Mouse (Mus musculus) spleen, postnatal 0 days (tissue): ENCODE measurements around the gene Mfn1. TPM values are rescaled to one million over a fixed set of nuclear protein-coding genes. Genes with fewer than 3 reads are reported as not detected.

Experiments used
- polyA plus RNA-seq: library from polyadenylated mRNA; unstranded; fragments of >200 nt; fragmentation: Nextera tagmentation; extraction: Ambion mirVana; gene quantifications from 2 replicates; pipeline ENCODE4 v1.2.1, GENCODE M21; 2015

Mfn1 gene
- polyA plus RNA-seq: 14.5 and 21.3 TPM in 2 replicates

GRCm38 (mm10) chr3:32529303-32529898, at the start of gene Mfn1:
Mfn1 (plus strand) TSS chr3:32529465.

GRCm38 (mm10) chr3:32492097-32493090, 36.9 kb upstream of the Mfn1 start, which contains the start of gene Kcnmb3:
Kcnmb3 (minus strand) TSS chr3:32492231.

GRCm38 (mm10) chr3:32509496-32510374, 19.5 kb upstream of the Mfn1 start, which contains the start of gene Zfp639:
Zfp639 (plus strand) TSS chr3:32510259.

GRCm38 (mm10) chr3:32616331-32617052, 87.2 kb downstream of the Mfn1 start, which contains the start of gene Gnb4:
Gnb4 (minus strand) TSS chr3:32616585.

Other genes with a start within 250 kb of the Mfn1 start
- 0.90 and 0.96 TPM in 2 replicates for gene Zmat3, start 163.5 kb upstream of the Mfn1 start, polyA plus RNA-seq
- gene Pik3ca, start 131.8 kb upstream of the Mfn1 start, polyA plus RNA-seq: 5.0 and 7.6 TPM in 2 replicates
- gene Kcnmb3, start 37.2 kb upstream of the Mfn1 start, polyA plus RNA-seq: 0.07 TPM in 1 of 2 replicates, not detected in the other
- 35.5 and 36.0 TPM in 2 replicates for gene Zfp639, start 19.2 kb upstream of the Mfn1 start, polyA plus RNA-seq
- 29.2 and 36.8 TPM in 2 replicates for gene Gnb4, start 87.1 kb downstream of the Mfn1 start, polyA plus RNA-seq
- 94.6 and 102 TPM in 2 replicates for gene Actl6a, start 176.8 kb downstream of the Mfn1 start, polyA plus RNA-seq
- 161 and 167 TPM in 2 replicates for gene Ndufb5, start 207.5 kb downstream of the Mfn1 start, polyA plus RNA-seq
- 19.1 and 26.0 TPM in 2 replicates for gene Mrpl47, start 208.1 kb downstream of the Mfn1 start, polyA plus RNA-seq